Mouse (Mus musculus) liver, embryonic 14.5 days (tissue): ENCODE data around the gene Rfk.

Experiments used
- CTCF ChIP-seq: IDR thresholded peaks from 2 replicates; pipeline ENCODE4 v1.5.1; 2016; ENCODE audit warnings: antibody characterized with exemption, low read depth, control low read depth
- EP300 ChIP-seq: IDR thresholded peaks from 2 replicates; pipeline ENCODE4 v1.6.1; 2016; ENCODE audit warnings: antibody characterized with exemption, low read depth

- TF ChIP-seq CTCF (no peak), EP300 (no peak)
Measured at GRCm38 (mm10) chr19:17392866-17393265, 977 bp upstream of the Rfk start.
